Mouse (Mus musculus): ENCODE data around the gene Nrxn2. TPM values are rescaled to one million over a fixed set of nuclear protein-coding genes. Genes with fewer than 3 reads are reported as not detected.

The Nrxn2 gene
- total and polyA plus RNA-seq, 3 experiments, result 0.20 to 0.71 (median 0.30) TPM

GRCm38 (mm10) chr19:6405433-6405832 lies 13.1 kb upstream of the Nrxn2 start:
- in situ Hi-C loops (cut with MboI; ENCODE audit: low pct_ligation_motif_present, low pct_unique_long_range_greater_than_20kb, low sequenced_read_pairs), result loop anchor here (5.0 kb wide), 1 partner anchor 52 kb away; no protein-coding TSS in a partner anchor

GRCm38 (mm10) chr19:6407109-6407508 lies 11.4 kb upstream of the Nrxn2 start:
- no peak for DNase-seq (ENCODE audit: extremely low read depth)
- H3K4me1 ChIP-seq (ENCODE audit: control insufficient read depth in 1 of 2, insufficient read depth in 2 of 2), result peaks cover 0 to 31% of the 10 kb centered on the region in 2 experiments; a peak in 2 of 4 replicates
- TF ChIP-seq UBTF (IDR thresholded peaks at IDR 0.05; ENCODE audit: low read depth, low read length), result no peak
- no peak for TF ChIP-seq NRF1 (IDR thresholded peaks at IDR 0.05; ENCODE audit: low read depth, low read length)
- TF ChIP-seq BHLHE40 (IDR thresholded peaks at IDR 0.05; ENCODE audit: low read depth, low read length), result no peak
- no peak for TF ChIP-seq HCFC1 (IDR thresholded peaks at IDR 0.05; ENCODE audit: low read depth, low read length)
- TF ChIP-seq CHD2 (IDR thresholded peaks at IDR 0.05; ENCODE audit: low read length), result no peak
- in situ Hi-C loops (cut with MboI; ENCODE audit: low pct_ligation_motif_present, low pct_unique_long_range_greater_than_20kb, low sequenced_read_pairs) (loop anchor here (5.0 kb wide), 1 partner anchor 50 kb away; no protein-coding TSS in a partner anchor), dilution Hi-C loops (cut with MboI; ENCODE audit: extremely low pct_ligation_motif_present, extremely low pct_unique_long_range_greater_than_20kb, low sequenced_read_pairs) (no loop called here)
- peaks cover 0 to 39% of the 10 kb centered on the region in 2 experiments for H3K36me3 ChIP-seq (replicated peaks in 1 of 2; ENCODE audit: control insufficient read depth in 1 of 2, insufficient read depth in 1 of 2, low read length in 1 of 2)
- H3K4me2 ChIP-seq (ENCODE audit: insufficient read depth, low read depth, poor library complexity, severe bottlenecking), result no peak overlapping the region
- no peak overlapping the region for H3K9ac ChIP-seq (ENCODE audit: insufficient read depth, low read depth)
- no peak overlapping the region for H3K27ac ChIP-seq (ENCODE audit: insufficient read depth, low read depth)
- no peaks in the 10 kb centered on the region for H3K9me3 ChIP-seq (replicated peaks; ENCODE audit: low read length)
- H3K4me3 ChIP-seq (replicated peaks in 1 of 3; ENCODE audit: low read depth in 2 of 3, low read length in 2 of 3, poor library complexity in 1 of 3), result no peak overlapping the region
- H3K27me3 ChIP-seq (replicated peaks), result no peaks in the 10 kb centered on the region
- no peaks in the 10 kb centered on the region for H3K79me2 ChIP-seq (replicated peaks; ENCODE audit: control insufficient read depth, extremely low read depth, insufficient read depth, poor library complexity, severe bottlenecking)

More at GRCm38 (mm10) chr19:6405433-6405832, 13.1 kb upstream of the Nrxn2 start:
- H3K36me3 ChIP-seq (replicated peaks in 1 of 2; ENCODE audit: control insufficient read depth in 1 of 2, insufficient read depth in 1 of 2, low read length in 1 of 2), result peaks cover 0 to 39% of the 10 kb centered on the region in 2 experiments
- H3K9me3 ChIP-seq (replicated peaks; ENCODE audit: low read length), result no peaks in the 10 kb centered on the region
- H3K4me3 ChIP-seq (replicated peaks in 1 of 3; ENCODE audit: low read depth in 2 of 3, low read length in 2 of 3, poor library complexity in 1 of 3), result no peak overlapping the region
- no peaks in the 10 kb centered on the region for H3K27me3 ChIP-seq (replicated peaks)
- TF ChIP-seq MEF2A (IDR thresholded peaks at IDR 0.05; ENCODE audit: borderline replicate concordance, low read depth, low read length) (no peak), ZMIZ1 (IDR thresholded peaks at IDR 0.05; ENCODE audit: low read depth, low read length) (no peak), MXI1 (IDR thresholded peaks at IDR 0.05; ENCODE audit: low read depth, low read length) (no peak), JUN (IDR thresholded peaks at IDR 0.05; ENCODE audit: insufficient read depth, low read depth, low read length) (no peak), MAFK (IDR thresholded peaks at IDR 0.05; ENCODE audit: insufficient replicate concordance, low read length) (no peak), USF2 (conservative IDR thresholded peaks at IDR 0.05; ENCODE audit: low read depth, low read length) (no peak), JUND (conservative IDR thresholded peaks at IDR 0.05; ENCODE audit: low read depth, low read length) (no peak), SIN3A (IDR thresholded peaks at IDR 0.05; ENCODE audit: low read length) (no peak), KAT2A (IDR thresholded peaks at IDR 0.05; ENCODE audit: insufficient replicate concordance, low read length) (no peak), HCFC1 (IDR thresholded peaks at IDR 0.05; ENCODE audit: low read depth, low read length) (no peak)
- dilution Hi-C loops (cut with MboI; ENCODE audit: extremely low pct_ligation_motif_present, extremely low pct_unique_long_range_greater_than_20kb, low sequenced_read_pairs), result no loop called here
- no peak overlapping the region for H3K9ac ChIP-seq (ENCODE audit: insufficient read depth, low read depth)
- DNase-seq (ENCODE audit: extremely low read depth), result no peak
- peaks cover 2 to 45% of the 10 kb centered on the region in 2 experiments for H3K4me1 ChIP-seq (ENCODE audit: control insufficient read depth in 1 of 2, insufficient read depth in 2 of 2)
- no peak overlapping the region for H3K4me2 ChIP-seq (ENCODE audit: insufficient read depth, low read depth, poor library complexity, severe bottlenecking)
- no peaks in the 10 kb centered on the region for H3K79me2 ChIP-seq (replicated peaks; ENCODE audit: control insufficient read depth, extremely low read depth, insufficient read depth, poor library complexity, severe bottlenecking)
- H3K27ac ChIP-seq (ENCODE audit: insufficient read depth, low read depth), result no peak overlapping the region

All from CH12.LX (cell line).